Mouse (Mus musculus) ES-E14 (cell line): ENCODE data around the gene Slain2.

Source experiments
- CHD2 ChIP-seq: IDR thresholded peaks from 2 replicates; pipeline ENCODE4 v1.6.1; 2014; ENCODE audit warnings: mild to moderate bottlenecking, low read depth, low read length, inconsistent platforms
- HCFC1 ChIP-seq: IDR thresholded peaks from 2 replicates; pipeline ENCODE4 v1.6.1; 2012; ENCODE audit warnings: low read length, inconsistent platforms, borderline replicate concordance; ENCODE audit not compliant: insufficient read depth
- ZC3H11A ChIP-seq: IDR thresholded peaks from 2 replicates; pipeline ENCODE4 v1.6.1; 2012; ENCODE audit warnings: low read depth, mild to moderate bottlenecking, inconsistent platforms, low read length, borderline replicate concordance
- ZNF384 ChIP-seq: IDR thresholded peaks from 2 replicates; pipeline ENCODE4 v1.6.1; 2012; ENCODE audit warnings: low read depth, low read length, inconsistent platforms

GRCm38 (mm10) chr5:72893987-72894386 is 20.1 kb upstream of the Slain2 start:
- TF ChIP-seq ZC3H11A (0 out of 2 replicates have a peak, but pooled peaks have one; percentile 9), HCFC1 (no peak), ZNF384 (no peak), CHD2 (no peak)
